Mouse (Mus musculus) right cerebral cortex, postnatal 36 days (tissue): ENCODE data around the gene Trim30b.
A peak's percentile ranks its signal among the peaks of the same experiment; 100 is the strongest.
"Not testable (repeated sequence)": the region's sequence is repeated elsewhere in the genome, so short reads cannot be mapped to it uniquely, and the experiment has no call there.

ENCODE experiments used
- DNase-seq, 2 experiments: peaks; one replicate each; pipeline ENCODE4 v3.0.0; 2022; ENCODE audit warnings: low spot score in 2 of 2, mixed read lengths in 1 of 2

Trim30b gene

DNA sequence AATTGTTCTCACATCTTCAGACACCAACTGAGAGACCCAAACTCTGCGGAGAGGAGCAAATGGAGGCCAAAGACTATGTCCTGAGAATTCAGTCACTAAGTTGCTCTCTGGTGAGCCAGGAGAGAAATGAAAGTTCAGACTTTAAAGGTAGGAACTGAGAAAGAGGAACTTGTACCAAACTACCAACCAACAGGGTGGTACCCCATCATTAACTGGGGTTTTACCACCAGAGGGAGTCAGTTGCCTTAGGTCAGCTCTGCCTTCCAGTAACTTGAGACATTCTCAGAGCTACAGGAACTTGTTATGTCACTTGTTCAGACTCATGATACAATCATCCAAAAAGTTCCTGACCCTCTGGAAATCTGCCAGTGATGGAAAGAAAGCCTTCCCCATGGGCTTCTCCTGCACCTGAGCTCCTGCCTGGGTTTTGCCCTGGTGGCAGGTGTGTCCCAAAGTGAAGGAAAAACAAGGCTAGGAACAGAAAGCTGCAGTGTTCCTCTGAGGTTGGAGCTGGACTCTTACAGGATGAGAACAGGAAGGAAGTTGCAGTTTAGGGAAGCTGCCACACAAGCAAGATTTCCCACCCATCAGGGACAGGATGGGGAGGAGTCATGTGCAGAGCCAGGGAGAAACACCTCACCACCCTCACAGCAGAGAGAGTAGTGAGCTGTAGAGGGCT lies at the start of gene Trim30b:
Gene Trim30b, minus strand, starts transcription at position 149 of the 679 bp plus-strand sequence.
- no peak for DNase-seq

DNA sequence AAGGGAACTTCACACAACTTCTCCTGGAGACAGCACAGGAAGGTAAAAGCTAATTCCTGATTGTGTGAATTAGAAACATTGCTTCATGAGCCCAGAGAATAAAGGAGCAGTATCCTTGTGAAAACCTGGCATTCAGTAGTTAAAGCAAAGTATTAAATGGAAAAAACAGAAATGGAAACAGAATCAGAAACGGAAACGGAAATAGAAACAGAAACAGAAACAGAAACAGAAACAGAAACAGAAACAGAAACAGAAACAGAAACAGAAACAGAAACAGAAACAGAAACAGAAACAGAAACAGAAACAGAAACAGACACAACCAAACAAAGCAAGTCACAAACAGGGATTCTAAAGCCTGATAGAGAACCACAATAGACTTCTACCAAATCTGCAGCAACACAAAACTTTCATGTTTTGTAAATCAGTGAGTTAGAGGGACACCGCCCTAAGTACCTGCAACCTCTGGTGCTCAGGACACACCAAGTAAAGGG lies 34.8 kb upstream of the Trim30b start:
- DNase-seq = no peak

DNA sequence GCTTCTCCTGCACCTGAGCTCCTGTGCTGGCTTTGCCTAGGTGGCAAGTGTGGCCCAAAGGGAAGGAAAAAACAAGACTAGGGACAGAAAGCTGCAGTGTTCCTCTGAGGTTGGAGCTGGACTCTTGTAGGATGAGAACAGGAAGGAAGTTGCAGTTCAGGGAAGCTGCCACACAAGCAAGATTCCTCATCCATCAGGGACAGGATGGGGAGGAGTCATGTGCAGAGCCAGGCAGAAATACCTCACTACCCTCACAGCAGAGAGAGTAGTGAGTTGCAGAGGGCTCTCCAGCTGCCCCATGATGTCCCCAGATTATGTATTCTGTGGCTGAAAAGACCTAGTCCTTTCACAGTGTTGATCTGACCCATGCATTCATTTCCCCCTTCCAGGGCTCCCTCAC lies 31.5 kb upstream of the Trim30b start:
- no peak for DNase-seq

DNA sequence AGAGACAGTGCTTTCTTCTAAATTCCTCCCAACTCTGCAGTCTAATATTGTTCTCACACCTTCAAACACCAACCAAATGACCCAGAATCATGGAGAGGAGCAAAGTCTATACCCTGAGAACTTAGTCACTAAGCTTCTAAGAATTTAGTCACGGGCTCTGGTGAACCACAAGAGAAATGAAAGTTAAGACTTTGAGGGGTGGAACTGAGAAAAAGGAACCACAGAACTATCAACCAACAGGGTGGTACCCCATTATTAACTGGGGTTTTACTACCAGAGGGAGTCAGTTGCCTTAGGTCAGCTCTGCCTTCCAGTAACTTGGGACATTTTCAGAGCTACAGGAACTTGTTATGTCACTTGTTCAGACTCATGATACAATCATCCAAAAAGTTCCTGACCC lies 31.0 kb upstream of the Trim30b start, which contains the start of gene Trim30c:
Gene Trim30c, minus strand, starts transcription at position 140 of the 400 bp plus-strand sequence.
- DNase-seq = no peak

DNA sequence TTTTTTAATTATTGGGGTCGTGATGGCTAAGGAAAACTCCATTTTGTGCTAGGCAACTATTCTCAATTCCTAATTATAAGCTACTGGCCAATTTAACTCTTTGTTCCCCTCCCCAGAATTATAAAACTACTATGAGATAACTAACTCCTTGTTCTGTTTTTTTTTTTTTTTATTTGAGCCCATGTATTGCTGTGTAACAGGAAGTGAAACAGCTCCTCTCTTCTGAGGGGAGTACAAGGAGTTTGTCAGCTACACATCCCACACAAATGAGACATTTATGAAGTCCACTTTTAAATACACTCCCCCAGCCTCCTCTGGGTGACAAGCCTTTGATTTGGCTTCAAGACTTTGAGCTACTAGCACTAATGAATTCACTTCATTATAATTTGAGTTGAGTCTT lies 28.8 kb upstream of the Trim30b start:
- DNase-seq = no peak

DNA sequence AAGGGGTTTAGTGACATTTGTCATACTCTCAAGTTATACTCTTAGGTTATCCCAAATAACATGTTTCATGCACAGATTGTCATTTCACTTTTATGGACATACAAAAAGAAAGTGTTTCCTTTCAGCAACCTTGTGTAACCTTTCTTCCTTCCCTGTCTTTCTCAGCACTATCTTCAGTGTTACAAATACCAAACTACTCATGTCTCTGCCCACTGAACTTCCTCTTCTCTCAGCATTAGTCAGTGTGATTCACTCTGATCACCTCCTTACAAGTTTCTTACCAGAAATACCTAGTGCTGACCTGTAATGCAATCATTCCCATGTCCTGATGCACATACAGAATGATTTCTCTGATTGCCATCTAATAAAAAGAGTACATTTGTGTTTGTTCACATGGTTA lies 3.3 kb downstream of the Trim30b start:
- no peak for DNase-seq

DNA sequence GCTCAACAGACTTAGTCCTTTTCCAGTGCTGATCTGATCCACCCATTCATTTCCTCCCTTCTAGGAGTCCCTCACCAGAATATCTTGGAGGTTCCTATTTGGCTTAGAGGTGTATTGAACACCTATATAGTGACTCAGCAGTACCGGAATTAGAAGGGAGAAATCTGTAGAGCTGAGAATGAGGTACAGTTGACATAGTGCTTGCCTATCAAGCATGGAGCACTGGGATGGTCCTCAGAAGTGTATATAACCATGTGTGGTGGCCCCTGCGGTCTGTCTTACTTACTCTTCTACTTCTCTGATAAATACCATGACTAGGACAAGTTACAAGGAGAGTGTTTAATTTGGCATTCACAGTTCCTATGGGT lies 16.1 kb downstream of the Trim30b start:
- DNase-seq = no peak

DNA sequence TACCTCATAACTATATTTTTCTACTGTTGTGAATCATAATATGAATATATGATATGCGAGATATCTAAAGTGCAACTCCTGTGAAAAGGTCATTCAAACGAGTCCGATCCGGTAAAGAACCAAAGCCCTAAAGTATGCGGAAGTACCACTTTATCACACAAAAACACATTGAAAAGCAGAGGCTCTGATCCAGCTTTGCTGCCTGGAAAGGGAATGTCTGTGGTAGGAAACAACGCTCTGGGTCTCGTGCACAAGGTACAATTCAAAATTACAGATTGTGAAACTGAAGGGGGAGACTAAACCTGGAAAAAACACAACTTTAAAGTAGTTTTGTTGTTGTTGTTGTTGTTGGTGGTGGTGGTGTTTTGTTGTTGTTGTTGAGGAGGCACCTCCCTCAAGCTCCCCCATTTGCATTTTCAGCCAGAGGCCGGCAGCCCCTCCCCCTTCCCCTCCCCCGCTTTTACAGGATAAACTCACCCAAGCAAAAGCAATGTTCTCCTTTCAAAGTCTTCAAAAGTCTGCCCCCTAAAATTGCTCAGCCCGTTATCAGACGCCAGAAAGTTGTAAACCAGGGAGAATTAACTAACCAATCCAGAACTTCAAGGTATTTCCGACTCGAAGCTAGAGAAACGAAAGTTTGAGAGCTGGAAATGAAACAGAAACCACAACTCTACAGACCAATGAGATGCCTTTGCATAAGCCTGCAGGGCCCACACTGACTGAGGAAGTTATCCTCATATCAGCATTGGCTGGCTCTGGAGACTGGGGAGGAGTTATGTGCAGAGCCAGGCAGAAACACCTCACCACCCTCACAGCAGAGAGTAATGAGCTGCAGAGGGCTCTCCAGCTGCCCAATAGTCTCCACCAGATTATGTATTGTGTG lies 16.7 kb downstream of the Trim30b start, which contains the start of gene Trim12c:
Gene Trim12c, minus strand, starts transcription at position 646 of the 883 bp plus-strand sequence.
- peak in 1 of 2 experiments; percentile 1 for DNase-seq

DNA sequence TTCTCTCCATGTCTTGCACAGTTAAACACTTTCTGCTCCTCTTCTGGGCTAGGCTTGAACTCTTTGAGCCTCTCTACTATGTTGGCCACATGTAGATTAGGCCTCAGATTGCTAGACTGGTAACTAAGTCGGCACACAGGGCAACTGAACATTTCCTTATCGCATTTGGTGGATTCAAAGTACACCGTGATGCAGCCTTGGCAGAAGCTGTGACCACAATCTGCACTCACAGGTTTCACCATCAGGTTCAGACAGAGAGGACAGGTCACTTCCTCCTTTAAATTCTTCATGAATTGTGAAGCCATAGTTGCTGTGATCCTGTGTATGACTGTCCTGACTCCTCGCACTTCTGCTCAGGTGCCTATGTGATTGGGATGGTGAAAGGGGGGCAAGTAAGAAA lies 21.6 kb downstream of the Trim30b start:
- DNase-seq = not testable (repeated sequence)

DNA sequence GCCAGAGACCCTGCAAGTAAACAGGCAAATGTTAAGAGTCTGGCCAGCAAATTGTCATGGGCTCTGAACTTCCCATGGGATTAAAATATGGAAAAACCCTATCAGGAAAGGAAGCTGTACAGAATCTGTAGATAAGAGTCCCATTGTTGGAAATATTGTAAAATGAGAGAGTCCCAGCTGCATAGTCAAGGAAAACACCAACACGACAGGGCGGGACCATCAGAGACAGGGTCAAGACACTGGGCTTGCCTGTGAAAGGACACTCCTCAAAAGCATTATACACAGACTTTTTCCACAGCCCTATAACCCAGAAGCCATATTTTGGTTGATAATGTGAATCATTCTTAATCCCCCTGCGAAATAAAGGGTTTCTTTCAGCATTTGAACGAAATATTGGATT lies 28.9 kb downstream of the Trim30b start:
- not testable (repeated sequence) for DNase-seq

DNA sequence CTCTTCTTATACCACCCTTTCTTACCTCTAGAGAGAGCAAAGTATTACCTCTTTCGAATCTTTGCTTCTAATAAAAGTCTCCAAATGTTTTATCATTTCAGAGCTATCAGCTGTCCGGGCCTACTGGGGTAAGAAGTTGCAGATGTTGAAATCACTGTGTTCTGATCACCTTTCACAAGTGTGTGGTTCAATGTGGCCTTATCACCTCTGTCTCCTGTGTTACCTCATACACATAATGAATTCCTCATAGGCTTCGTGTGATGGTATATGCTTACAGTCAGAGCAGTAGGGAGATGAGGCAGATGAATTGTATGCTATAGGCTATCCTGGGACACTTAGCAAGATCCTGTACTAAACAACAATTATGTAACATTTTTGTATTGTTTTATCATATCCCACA lies 34.1 kb downstream of the Trim30b start:
- not testable (repeated sequence) for DNase-seq

DNA sequence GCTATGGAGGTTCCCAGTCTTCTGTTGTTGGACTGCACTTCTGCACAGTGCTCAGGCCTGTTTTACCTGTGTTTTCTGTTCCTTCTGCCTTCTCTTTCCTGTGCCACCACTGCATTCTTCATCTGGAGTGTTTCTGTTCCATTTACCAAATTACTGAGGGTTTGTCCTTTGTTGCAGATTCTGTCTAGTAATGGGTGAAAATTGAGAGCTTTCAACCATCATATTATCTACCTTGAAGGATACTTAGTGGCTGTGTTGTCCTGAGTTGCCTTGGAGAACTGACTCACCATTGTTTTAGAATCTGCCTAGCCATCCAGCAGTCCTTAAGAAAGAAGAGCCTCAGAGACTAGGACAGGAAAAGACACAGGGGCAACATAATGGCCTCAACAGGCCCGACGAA lies 40.5 kb downstream of the Trim30b start, which contains the start of gene Trim34b:
Gene Trim34b, plus strand, starts transcription at position 301 of the 400 bp plus-strand sequence.
- DNase-seq = not testable (repeated sequence)

DNA sequence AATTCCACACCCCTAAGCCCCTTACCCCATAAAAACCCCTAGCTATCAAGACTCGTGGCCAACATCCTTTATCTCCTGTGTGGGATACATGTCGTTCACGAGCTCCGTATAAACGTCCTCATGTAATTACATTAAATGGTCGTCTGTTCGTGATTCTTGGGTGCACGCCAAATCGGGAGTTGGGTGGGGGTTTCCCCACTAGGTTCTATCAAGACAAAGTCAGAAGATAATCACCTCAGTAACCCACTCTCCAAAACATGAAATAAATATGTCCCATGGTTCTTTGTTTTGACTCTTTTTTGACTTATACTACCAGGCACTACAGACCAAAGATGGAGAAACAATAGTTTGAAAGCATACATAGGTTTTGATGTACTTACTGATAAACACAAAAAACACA lies 47.7 kb downstream of the Trim30b start:
- no peak for DNase-seq

DNA sequence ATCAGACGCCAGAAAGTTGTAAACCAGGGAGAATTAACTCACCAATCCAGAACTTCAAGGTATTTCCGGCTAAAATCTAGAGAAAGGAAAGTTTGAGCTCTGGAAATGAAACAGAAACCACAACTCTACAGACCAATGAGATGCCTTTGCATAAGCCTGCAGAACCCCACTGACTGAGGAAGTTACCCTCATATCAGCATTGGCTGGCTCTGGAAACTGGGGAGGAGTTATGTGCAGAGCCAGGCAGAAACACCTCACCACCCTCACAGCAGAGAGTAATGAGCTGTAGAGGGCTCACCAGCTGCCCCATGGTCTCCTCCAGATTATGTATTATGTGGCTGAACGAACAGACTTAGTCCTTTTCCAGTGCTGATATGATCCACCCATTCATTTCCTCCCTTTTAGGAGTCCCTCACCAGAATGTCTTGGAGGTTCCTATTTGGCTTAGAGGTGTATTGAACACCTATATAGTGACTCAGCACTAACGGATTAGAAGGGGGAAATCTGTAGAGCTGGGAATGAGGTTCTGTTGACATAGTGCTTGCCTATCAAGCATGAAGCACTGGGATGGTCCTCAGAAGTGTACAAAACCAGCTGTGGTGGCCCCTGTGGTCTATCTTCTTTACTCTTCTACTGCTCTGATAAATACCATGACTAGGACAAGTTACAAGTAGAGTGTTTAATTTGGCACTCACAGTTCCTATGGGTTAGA lies 54.2 kb downstream of the Trim30b start, which contains the start of gene Trim12a:
Gene Trim12a, minus strand, starts transcription at position 98 of the 712 bp plus-strand sequence.
- not testable (repeated sequence) for DNase-seq

DNA sequence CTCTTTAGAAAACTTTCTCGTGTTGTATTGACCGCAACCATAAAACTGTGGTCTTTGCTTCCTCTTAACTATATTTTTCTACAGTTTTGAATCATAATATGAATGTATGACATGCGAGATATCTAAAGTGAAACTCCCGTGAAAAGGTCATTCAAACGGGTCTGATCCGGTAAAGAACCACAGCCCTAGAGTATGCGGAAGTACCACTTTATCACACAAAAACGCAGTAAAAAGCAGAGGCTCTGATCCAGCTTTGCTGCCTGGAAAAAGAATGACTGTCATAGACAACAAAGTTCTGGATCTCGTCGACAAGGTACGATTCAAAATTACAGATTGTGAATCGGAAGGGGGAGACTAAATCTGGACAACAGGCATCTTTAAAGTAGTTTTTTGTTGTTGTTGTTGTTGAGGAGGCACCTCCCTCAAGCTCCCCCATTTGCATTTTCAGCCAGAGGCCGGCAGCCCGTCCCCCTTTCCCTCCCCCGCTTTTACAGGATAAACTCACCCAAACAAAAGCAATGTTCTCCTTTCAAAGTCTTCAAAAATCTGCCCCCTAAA lies 54.8 kb downstream of the Trim30b start:
- DNase-seq = no peak
